Mouse (Mus musculus) CD8-positive naive resting alpha-beta T cell, adult 2 months (primary cell): Measurements from ENCODE around the gene Prx.
"Not testable (repeated sequence)": the region's sequence is repeated elsewhere in the genome, so short reads cannot be mapped to it uniquely, and the experiment has no call there.

Experiments used
- DNase-seq, 2 experiments: peaks; one replicate each; pipeline ENCODE4 v3.0.0; 2022; ENCODE audit warnings: low read depth in 2 of 2, low spot score in 2 of 2

The Prx gene

GRCm38 (mm10) chr7:27483860-27484259 lies 15.3 kb upstream of the Prx start:
- no peak for DNase-seq

- DNase-seq, result no peak
Measured at GRCm38 (mm10) chr7:27486102-27486769, 12.9 kb upstream of the Prx start.

- peak; percentile 100 for DNase-seq
Measured at GRCm38 (mm10) chr7:27486770-27487697, 12.1 kb upstream of the Prx start, which contains the start of gene Sertad1. TSS of gene Sertad1 (plus strand) at chr7:27486910.

GRCm38 (mm10) chr7:27487740-27488268 lies 11.3 kb upstream of the Prx start:
- no peak for DNase-seq

GRCm38 (mm10) chr7:27489270-27489869 lies 9.8 kb upstream of the Prx start:
- DNase-seq, result no peak

- DNase-seq, result no peak
Measured at GRCm38 (mm10) chr7:27490227-27490542, 8.9 kb upstream of the Prx start.

- DNase-seq, result peak; percentile 83 to 90
Measured at GRCm38 (mm10) chr7:27490543-27491329, 8.4 kb upstream of the Prx start.

GRCm38 (mm10) chr7:27491856-27492255 lies 7.3 kb upstream of the Prx start:
- DNase-seq, result no peak

- no peak for DNase-seq
Measured at GRCm38 (mm10) chr7:27493022-27493421, 6.1 kb upstream of the Prx start.

GRCm38 (mm10) chr7:27493450-27493849 lies 5.7 kb upstream of the Prx start:
- DNase-seq, result no peak

GRCm38 (mm10) chr7:27494659-27495367 lies 4.3 kb upstream of the Prx start:
- DNase-seq, result not testable (repeated sequence)

- DNase-seq, result no peak
Measured at GRCm38 (mm10) chr7:27501620-27502019, 2.5 kb downstream of the Prx start.

- DNase-seq, result no peak
Measured at GRCm38 (mm10) chr7:27506765-27507370, 7.7 kb downstream of the Prx start.

GRCm38 (mm10) chr7:27507711-27508647 lies 8.9 kb downstream of the Prx start:
- DNase-seq, result peak; percentile 96 to 99

- DNase-seq, result peak; percentile 59 to 69
Measured at GRCm38 (mm10) chr7:27508648-27509005, 9.5 kb downstream of the Prx start.

- no peak for DNase-seq
Measured at GRCm38 (mm10) chr7:27510809-27511208, 11.7 kb downstream of the Prx start.

GRCm38 (mm10) chr7:27514961-27515360 lies 15.8 kb downstream of the Prx start:
- DNase-seq, result no peak

GRCm38 (mm10) chr7:27518314-27518713 lies 19.2 kb downstream of the Prx start:
- DNase-seq, result no peak

- no peak for DNase-seq
Measured at GRCm38 (mm10) chr7:27520104-27520503, 21.0 kb downstream of the Prx start.
